Mouse (Mus musculus) heart, embryonic 11.5 days (tissue): ENCODE data around the gene Krt222. TPM values are rescaled to one million over a fixed set of nuclear protein-coding genes. Genes with fewer than 3 reads are reported as not detected.

Experiments used
- ATAC-seq: fragments of 200-750 bp; cut with Nextera tagmentation; replicated peaks from 2 replicates; pipeline ENCODE4 v1.8.0; 2017; ENCODE audit warnings: moderate library complexity; ENCODE audit not compliant: insufficient number of reproducible peaks, low FRiP score, low TSS enrichment
- H3K27ac ChIP-seq: fragments of 300-500 bp; sonication (generic); 2 replicates; pipeline ENCODE4 v1.5.1; 2014; ENCODE audit warnings: mild to moderate bottlenecking, low read depth, low read length
- H3K27me3 ChIP-seq: fragments of 300-500 bp; sonication (generic); 2 replicates; pipeline ENCODE4 v1.6.1; 2014; ENCODE audit warnings: mild to moderate bottlenecking, low read length, mixed read lengths; ENCODE audit not compliant: control insufficient read depth, insufficient read depth
- H3K36me3 ChIP-seq: fragments of 300-500 bp; sonication (generic); 2 replicates; pipeline ENCODE4 v1.6.1; 2014; ENCODE audit warnings: mild to moderate bottlenecking, low read length, moderate library complexity, mixed read lengths; ENCODE audit not compliant: control insufficient read depth, insufficient read depth
- H3K4me1 ChIP-seq: fragments of 300-500 bp; sonication (generic); 2 replicates; pipeline ENCODE4 v1.6.1; 2014; ENCODE audit warnings: low read length; ENCODE audit not compliant: control insufficient read depth, insufficient read depth
- H3K4me2 ChIP-seq: fragments of 300-500 bp; sonication (generic); 2 replicates; pipeline ENCODE4 v1.6.1; 2014; ENCODE audit warnings: mild to moderate bottlenecking, moderate library complexity
- H3K4me3 ChIP-seq: fragments of 300-500 bp; sonication (generic); 2 replicates; pipeline ENCODE4 v1.5.1; 2014; ENCODE audit warnings: low read depth, low read length
- H3K9ac ChIP-seq: fragments of 300-500 bp; sonication (generic); 2 replicates; pipeline ENCODE4 v1.6.1; 2014; ENCODE audit warnings: mild to moderate bottlenecking, low read depth, low read length, moderate library complexity
- H3K9me3 ChIP-seq: fragments of 300-500 bp; sonication (generic); replicated peaks from 2 replicates; pipeline ENCODE4 v1.6.1; 2016; ENCODE audit warnings: low read length; ENCODE audit not compliant: control insufficient read depth
- WGBS: fragments of 180-500 bp; shearing (Covaris S2); extraction: QIAGEN DNeasy Blood & Tissue Kit; methylation state at CpG from one replicate; pipeline ENCODE4 v1.1.7; 2014; ENCODE audit not compliant: insufficient replicate concordance; 5-methylcytosine and 5-hydroxymethylcytosine counted together
- polyA plus RNA-seq: library from polyadenylated mRNA; unstranded; fragments of >200 nt; fragmentation: Nextera tagmentation; extraction: Ambion mirVana; gene quantifications from 2 replicates; pipeline ENCODE4 v1.2.1, GENCODE M21; 2014

Gene Krt222
- polyA plus RNA-seq, 1 experiment from 2014 or later: 1.2 TPM

DNA sequence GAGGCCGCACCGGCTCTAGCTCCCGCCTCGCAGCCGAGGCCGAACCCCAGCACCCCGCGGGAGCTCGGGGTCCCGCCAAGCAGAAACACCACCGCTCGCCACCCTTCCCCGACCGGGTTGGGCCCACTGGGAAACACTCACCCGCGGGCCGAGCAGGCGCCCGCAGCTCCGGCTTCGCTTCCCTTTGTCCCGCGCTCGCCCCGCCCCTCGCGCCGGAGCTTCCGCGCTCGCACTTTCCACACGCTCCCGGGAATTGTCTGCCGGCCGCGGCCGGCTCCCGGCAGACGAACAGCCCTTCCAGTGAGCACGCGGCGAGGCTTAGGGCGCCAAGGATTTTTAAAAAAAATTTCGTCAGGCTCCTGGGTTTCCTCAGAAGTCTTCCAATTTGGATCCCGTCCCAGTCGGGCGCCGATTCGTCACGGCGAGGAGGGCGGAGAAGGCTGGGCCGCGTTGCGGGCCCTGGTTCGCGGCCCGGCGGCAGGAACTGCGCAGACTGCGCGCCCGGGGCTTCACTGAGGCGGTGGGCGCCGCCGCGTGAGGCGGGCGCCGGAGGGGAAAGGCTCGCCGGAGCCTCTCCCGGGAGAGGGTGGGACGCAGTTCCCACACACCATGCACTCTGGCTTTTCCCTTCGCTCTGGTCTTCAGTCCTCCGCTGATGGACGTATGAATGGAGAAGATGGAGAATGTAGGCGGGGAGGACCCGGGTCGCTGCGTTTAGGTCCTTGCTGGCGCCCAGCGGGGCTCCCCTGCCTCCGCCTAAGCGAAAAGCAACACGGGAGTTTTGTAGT lies 13.4 kb downstream of the Krt222 start, which contains the start of gene Smarce1:
Smarce1 (minus strand) TSS at position 757 of the 788 bp plus-strand sequence.
- no peaks in the 10 kb centered on the region; the same call in 1 of the 2 replicates for H3K36me3 ChIP-seq
- peak; percentile 82 for ATAC-seq
- H3K9ac ChIP-seq: peak within 1 kb of the TSS; percentile 100
- peak within 1 kb of the TSS; percentile 93 for H3K4me3 ChIP-seq
- H3K27ac ChIP-seq: peak within 1 kb of the TSS; percentile 99
- no peaks in the 10 kb centered on the region for H3K27me3 ChIP-seq
- H3K4me2 ChIP-seq: peak within 1 kb of the TSS; percentile 89
- H3K9me3 ChIP-seq: no peaks in the 10 kb centered on the region
- under 1% methylated on average over 85 of the region's 87 CpGs for WGBS
- H3K4me1 ChIP-seq: peaks cover 10% of the 10 kb centered on the region

DNA sequence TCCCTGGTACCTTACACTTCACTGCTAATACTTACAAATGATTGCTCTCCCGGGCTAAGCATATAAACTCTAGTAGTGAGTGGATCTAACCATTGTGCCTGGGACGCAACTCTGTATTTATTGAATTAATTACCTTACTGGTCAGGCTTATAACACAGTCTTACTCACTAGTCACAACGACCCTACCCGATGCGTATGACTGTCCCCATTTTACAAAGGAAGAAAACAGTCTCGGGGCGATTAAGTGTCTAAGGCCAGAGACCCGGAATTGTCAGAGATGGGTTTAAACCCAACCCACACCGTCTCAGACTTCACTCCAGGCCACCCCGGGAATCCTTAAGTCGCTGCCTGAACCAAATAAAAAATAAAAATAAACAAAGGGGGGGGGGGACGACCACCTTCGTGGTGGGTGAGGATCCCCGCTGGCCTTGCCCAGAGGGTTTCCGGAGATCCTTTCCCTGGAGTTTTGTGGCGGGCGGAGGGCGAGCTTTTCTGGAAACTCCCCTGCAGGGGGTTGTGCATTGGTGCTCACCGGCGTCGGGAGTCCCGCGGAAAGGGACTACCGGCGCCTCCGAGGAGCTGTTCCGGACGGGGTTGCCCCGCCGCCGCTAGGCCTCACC lies 14.1 kb downstream of the Krt222 start:
- Histone ChIP-seq H3K36me3 (no peaks in the 10 kb centered on the region; the same call in 1 of the 2 replicates), H3K27me3 (no peaks in the 10 kb centered on the region), H3K9ac (peak overlapping the region; percentile 100), H3K4me2 (peak overlapping the region; percentile 89), H3K9me3 (no peaks in the 10 kb centered on the region), H3K4me3 (peak overlapping the region; percentile 93), H3K4me1 (peaks cover 10% of the 10 kb centered on the region), H3K27ac (peak overlapping the region; percentile 99)
- ATAC-seq: peak; percentile 47; the same call in 1 of the 2 replicates
- WGBS: under 1% methylated on average over 31 of the region's 31 CpGs

DNA sequence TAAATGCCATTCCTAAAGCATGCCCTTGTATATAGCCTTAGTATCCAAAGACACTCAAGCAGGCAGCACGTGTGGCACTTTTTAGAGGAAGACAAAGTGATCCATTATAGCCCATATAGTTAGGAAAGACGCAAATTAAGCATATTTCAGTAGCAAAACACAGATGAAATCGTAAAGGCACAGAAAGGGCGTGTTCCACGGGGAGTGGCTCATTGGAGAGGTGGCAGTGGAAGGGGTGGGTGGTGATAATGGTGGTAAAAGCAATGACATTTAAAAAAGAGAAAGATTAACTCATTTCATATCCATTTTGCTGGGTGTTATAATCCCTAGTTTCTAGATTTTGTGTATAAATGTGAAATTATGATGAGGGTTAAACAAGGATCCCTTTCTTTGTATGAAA lies 17.6 kb downstream of the Krt222 start:
- no peak for ATAC-seq
- H3K9me3 ChIP-seq: no peaks in the 10 kb centered on the region
- peaks cover 9% of the 10 kb centered on the region for H3K36me3 ChIP-seq
- H3K4me2 ChIP-seq: no peak overlapping the region
- 86% methylated on average over 5 of the region's 5 CpGs for WGBS
- H3K4me3 ChIP-seq: no peak overlapping the region
- H3K27ac ChIP-seq: no peak overlapping the region
- no peak overlapping the region for H3K9ac ChIP-seq
- H3K27me3 ChIP-seq: no peaks in the 10 kb centered on the region
- H3K4me1 ChIP-seq: peaks cover 12% of the 10 kb centered on the region

DNA sequence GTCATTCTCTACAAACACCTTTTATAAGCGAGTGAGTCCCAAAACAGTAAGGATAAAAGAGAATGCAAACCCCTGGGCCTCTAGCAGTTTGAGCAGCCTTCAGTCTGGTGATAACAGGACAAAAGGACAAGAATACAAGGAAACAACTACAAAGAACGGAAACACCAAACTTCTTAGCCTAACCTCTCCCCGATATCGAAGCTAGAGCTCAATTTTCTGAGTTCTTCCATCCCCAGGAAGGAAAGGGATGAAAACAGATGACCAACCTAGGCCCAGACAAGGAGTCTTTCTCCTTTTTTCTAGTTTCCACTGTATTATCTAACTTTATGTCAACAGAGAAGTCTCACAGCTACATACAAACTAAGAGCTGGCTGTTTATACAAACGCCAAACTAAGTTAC lies 20.6 kb downstream of the Krt222 start:
- H3K4me1 ChIP-seq: 0 out of 2 replicates have a peak, but pooled peaks cover 4% of the 10 kb centered on the region
- H3K4me2 ChIP-seq: no peak overlapping the region
- H3K4me3 ChIP-seq: no peak overlapping the region

DNA sequence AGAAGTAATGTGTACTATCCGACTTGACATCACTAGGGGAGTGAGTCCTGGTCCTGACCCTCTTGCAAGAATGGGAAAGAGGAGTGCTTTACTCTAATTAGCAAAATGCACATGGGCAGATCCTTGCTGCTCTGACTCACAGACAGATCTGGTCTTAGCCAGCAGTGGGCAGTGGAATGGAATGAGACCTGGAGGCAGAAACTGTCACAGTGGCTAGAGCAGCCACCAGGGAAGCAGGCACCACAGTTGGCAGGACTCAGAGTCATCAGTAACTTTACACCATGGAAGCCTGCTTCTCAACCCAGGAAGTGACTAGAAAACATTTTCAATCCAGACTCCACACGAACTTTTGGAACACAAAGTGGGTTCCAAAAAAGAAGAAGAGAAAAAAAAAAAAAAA lies 22.1 kb downstream of the Krt222 start:
- Histone ChIP-seq H3K4me3 (no peak overlapping the region), H3K27ac (no peak overlapping the region), H3K4me1 (0 out of 2 replicates have a peak, but pooled peaks cover 4% of the 10 kb centered on the region), H3K9me3 (no peaks in the 10 kb centered on the region), H3K36me3 (peaks cover 23% of the 10 kb centered on the region), H3K9ac (no peak overlapping the region), H3K27me3 (no peaks in the 10 kb centered on the region), H3K4me2 (no peak overlapping the region)
- 73% methylated on average over 2 of the region's 2 CpGs for WGBS
- ATAC-seq: no peak

More for the DNA sequence above, 20.6 kb downstream of the Krt222 start:
- Histone ChIP-seq H3K9me3 (no peaks in the 10 kb centered on the region), H3K9ac (no peak overlapping the region), H3K27me3 (no peaks in the 10 kb centered on the region), H3K36me3 (peaks cover 13% of the 10 kb centered on the region), H3K27ac (no peak overlapping the region)
- WGBS: 73% methylated on average over 5 of the region's 5 CpGs
- ATAC-seq: no peak

DNA sequence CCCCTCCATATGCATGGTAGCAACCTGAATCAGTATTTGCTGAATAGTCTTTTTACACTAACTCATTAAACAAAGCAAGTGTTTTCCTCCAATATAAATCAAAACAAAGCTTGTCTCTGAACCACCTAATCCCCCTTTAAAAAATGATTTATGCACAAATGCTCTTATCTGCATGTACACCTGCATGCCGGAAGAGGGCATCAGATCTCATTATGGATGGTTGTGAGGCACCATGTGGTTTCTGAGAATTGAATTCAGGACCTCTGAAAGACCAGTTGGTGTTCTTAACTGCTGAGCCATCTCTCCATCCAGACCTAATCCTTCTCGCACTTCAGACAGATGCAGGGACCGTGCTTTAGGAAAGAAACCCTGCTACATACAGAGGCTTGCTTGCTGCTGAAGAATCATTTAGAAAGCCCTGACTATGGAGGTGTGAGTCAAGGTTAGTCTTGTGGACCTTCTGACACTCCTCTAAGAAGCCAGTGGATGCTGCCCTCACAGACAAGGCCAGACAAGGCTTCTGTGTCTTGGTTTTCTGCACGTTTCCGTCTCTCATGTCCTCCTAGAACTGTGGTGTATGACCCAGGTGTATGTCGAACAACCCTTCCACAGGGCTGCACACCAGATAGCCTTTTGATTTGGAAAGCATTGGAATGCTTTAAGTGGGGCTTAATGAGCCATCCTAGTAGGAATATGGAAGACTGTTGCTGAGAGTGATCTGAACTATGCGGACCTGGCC lies 26.5 kb downstream of the Krt222 start:
- Histone ChIP-seq H3K27me3 (no peaks in the 10 kb centered on the region), H3K4me3 (no peak overlapping the region), H3K4me1 (no peaks in the 10 kb centered on the region), H3K27ac (no peak overlapping the region), H3K36me3 (peaks cover 43% of the 10 kb centered on the region), H3K9ac (no peak overlapping the region), H3K4me2 (no peak overlapping the region), H3K9me3 (no peaks in the 10 kb centered on the region)
- 89% methylated on average over 7 of the region's 7 CpGs for WGBS
- no peak for ATAC-seq

DNA sequence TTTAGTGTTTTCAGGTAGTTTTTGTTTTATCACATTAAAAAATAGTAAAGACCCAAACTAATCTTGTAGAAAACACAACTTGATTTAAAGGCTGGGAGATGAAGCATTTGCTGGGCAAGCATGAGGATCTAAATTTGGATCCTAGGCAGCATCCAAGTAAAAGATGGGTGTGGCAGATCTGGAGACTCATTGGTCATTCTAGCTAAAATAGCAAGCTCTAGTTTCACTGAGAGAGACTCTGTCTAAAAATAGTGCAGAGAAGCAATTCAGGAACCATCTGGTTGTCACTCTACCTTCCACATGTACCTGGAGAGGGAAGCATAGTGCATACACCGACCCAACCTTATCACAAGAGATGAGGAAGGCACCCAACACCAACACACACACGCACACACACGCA lies 27.7 kb downstream of the Krt222 start:
- H3K4me2 ChIP-seq: no peak overlapping the region
- H3K27me3 ChIP-seq: no peaks in the 10 kb centered on the region
- WGBS: 79% methylated on average over 3 of the region's 3 CpGs
- H3K27ac ChIP-seq: no peak overlapping the region
- peaks cover 47% of the 10 kb centered on the region for H3K36me3 ChIP-seq
- H3K9me3 ChIP-seq: no peaks in the 10 kb centered on the region
- no peaks in the 10 kb centered on the region for H3K4me1 ChIP-seq
- no peak overlapping the region for H3K9ac ChIP-seq
- H3K4me3 ChIP-seq: no peak overlapping the region
- ATAC-seq: no peak

DNA sequence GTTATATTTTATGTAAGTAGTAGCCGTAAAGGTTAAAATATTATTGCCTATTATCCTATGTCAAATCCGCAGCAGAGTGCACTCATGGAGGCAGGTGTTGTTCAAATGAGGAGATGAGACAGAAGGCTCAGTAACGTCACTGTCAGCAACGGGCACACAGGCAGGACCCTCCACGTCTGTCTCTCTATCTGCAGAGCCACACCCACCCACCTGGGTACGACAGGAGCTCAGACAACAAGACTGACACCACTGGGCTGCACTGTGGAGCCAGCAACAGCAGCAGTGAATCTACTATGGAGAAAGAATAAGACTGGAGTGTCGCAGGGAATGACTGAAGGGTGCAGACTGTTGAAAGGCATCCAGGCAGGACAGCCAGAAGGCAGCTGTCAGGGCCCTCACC lies 31.2 kb downstream of the Krt222 start:
- H3K4me1 ChIP-seq: peaks cover 14% of the 10 kb centered on the region
- ATAC-seq: no peak
- H3K36me3 ChIP-seq: peaks cover 51% of the 10 kb centered on the region
- no peaks in the 10 kb centered on the region for H3K27me3 ChIP-seq
- H3K9ac ChIP-seq: no peak overlapping the region
- H3K4me3 ChIP-seq: no peak overlapping the region
- H3K27ac ChIP-seq: no peak overlapping the region
- H3K4me2 ChIP-seq: no peak overlapping the region
- 82% methylated on average over 7 of the region's 7 CpGs for WGBS
- H3K9me3 ChIP-seq: no peaks in the 10 kb centered on the region
